Mouse (Mus musculus) urinary bladder, postnatal 14 days (tissue): ENCODE measurements at regions not wholly inside any gene's neighbourhood (a gene's known extent, or its start where the extent isn't known, plus 50 kb on each side); places are given as distances from the start of the nearest gene placed in this dataset.
A peak's percentile ranks its signal among the peaks of the same experiment; 100 is the strongest.
"Not testable (repeated sequence)": the region's sequence is repeated elsewhere in the genome, so short reads cannot be mapped to it uniquely, and the experiment has no call there.

ENCODE experiments used
- DNase-seq: peaks from one replicate; pipeline ENCODE4 v3.0.0; 2021; ENCODE audit warnings: low spot score

- no peak for DNase-seq
These were observed 53.4 kb downstream of the Rps12 start for GRCm38 (mm10) chr10:23733679-23734078.

GRCm38 (mm10) chr10:23725960-23726714 lies 60.9 kb downstream of the Rps12 start:
- DNase-seq = not testable (repeated sequence)

- DNase-seq = no peak
These were observed 69.0 kb downstream of the Rps12 start for GRCm38 (mm10) chr10:23718124-23718523.

GRCm38 (mm10) chr10:23715511-23715910 lies 71.6 kb downstream of the Rps12 start:
- no peak for DNase-seq

GRCm38 (mm10) chr10:23715101-23715500 lies 72.0 kb downstream of the Rps12 start:
- DNase-seq = no peak

GRCm38 (mm10) chr10:23712691-23713378 lies 74.2 kb downstream of the Rps12 start:
- DNase-seq = no peak

- no peak for DNase-seq
These were observed 75.5 kb downstream of the Rps12 start for GRCm38 (mm10) chr10:23711416-23712171.

- DNase-seq = no peak
These were observed 76.1 kb downstream of the Rps12 start for GRCm38 (mm10) chr10:23710999-23711398.

- no peak for DNase-seq
These were observed 78.8 kb downstream of the Rps12 start for GRCm38 (mm10) chr10:23708261-23708660.

- DNase-seq = no peak
These were observed 79.9 kb downstream of the Rps12 start for GRCm38 (mm10) chr10:23707141-23707540.

GRCm38 (mm10) chr10:23704048-23704447 lies 83.0 kb downstream of the Rps12 start:
- DNase-seq = no peak

- no peak for DNase-seq
These were observed 95.8 kb downstream of the Rps12 start for GRCm38 (mm10) chr10:23691291-23691690.

GRCm38 (mm10) chr10:23686969-23687368 lies 100.1 kb downstream of the Rps12 start:
- no peak for DNase-seq

GRCm38 (mm10) chr10:23683078-23683477 lies 104.0 kb downstream of the Rps12 start:
- peak; percentile 15 for DNase-seq

GRCm38 (mm10) chr10:23675911-23676310 lies 111.2 kb downstream of the Rps12 start:
- DNase-seq = no peak

- no peak for DNase-seq
These were observed 112.2 kb downstream of the Rps12 start for GRCm38 (mm10) chr10:23674633-23675515.

- DNase-seq = no peak
These were observed 114.8 kb downstream of the Rps12 start for GRCm38 (mm10) chr10:23672296-23672695.

GRCm38 (mm10) chr10:23671494-23671893 lies 115.6 kb downstream of the Rps12 start:
- DNase-seq = peak; percentile 11

GRCm38 (mm10) chr10:23665916-23666315 lies 121.2 kb downstream of the Rps12 start:
- not testable (repeated sequence) for DNase-seq

GRCm38 (mm10) chr10:23626201-23626600 lies 160.9 kb downstream of the Rps12 start:
- no peak for DNase-seq

GRCm38 (mm10) chr10:23612030-23612429 lies 175.0 kb downstream of the Rps12 start:
- DNase-seq = no peak

- DNase-seq = peak; percentile 54
These were observed 175.9 kb downstream of the Rps12 start for GRCm38 (mm10) chr10:23611183-23611582.
